Mouse (Mus musculus): ENCODE measurements around the gene Cacna1a.

GRCm38 (mm10) chr8:84637946-84638554 is 249.8 kb downstream of the Cacna1a start:
- TF ChIP-seq POLR2A (IDR thresholded peaks at IDR 0.05; ENCODE audit: extremely low read depth, insufficient read depth, low read length) (no peak), CTCF (IDR thresholded peaks at IDR 0.05; ENCODE audit: extremely low read depth, insufficient read depth, low read length) (no peak)

Data from cortical plate, adult 2 months (tissue).